Mouse (Mus musculus) kidney, adult 8-10 months (tissue): ENCODE measurements around the gene Ccnl1.

Experiments used
- DNase-seq, 2 experiments: peaks; one replicate each; pipeline ENCODE4 v3.0.0; 2022

Ccnl1 gene

GRCm38 (mm10) chr3:65925058-65925740 lies 32.9 kb downstream of the Ccnl1 start:
- DNase-seq, result peak; percentile 54 to 57

DNA sequence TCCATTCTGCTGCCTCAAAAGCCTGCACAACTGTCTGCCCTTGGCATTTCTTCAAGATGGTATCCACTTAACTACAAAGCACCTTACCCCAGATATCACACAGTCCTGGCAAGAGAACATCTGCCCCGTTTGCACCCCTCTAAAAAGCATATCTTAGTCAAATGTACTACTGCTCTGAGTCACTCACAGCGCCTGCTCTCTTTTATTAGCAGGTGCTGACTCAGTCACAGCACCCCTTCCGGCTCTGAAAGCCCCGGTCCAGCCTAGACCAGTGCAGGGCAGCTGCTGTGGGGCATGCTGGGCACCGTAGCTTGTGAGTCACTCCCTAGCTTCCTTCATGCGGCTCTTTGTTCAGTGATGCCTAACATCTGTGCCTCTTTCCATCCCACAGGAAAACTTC lies 35.6 kb downstream of the Ccnl1 start:
- DNase-seq, result peak; percentile 26 to 27

DNA sequence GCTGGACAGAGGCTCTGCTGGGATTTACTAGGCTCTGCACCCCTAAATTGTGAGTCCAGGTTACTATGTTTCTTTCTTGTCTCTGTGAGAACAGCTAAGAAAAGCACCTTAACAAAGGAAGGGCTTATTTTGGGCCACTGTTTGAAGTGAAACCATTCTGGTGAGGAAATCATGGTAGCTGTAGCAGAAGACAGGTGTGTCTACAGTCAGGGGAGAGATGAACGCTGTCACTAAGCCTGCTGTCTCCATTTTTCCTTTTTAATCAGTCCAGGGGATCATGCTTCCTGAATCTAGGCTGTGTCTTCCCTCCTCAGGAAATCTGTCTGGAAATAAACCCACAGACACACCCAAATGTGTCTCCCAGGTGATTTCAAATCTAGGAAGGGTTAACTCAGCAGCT lies 36.4 kb downstream of the Ccnl1 start:
- no peak for DNase-seq

DNA sequence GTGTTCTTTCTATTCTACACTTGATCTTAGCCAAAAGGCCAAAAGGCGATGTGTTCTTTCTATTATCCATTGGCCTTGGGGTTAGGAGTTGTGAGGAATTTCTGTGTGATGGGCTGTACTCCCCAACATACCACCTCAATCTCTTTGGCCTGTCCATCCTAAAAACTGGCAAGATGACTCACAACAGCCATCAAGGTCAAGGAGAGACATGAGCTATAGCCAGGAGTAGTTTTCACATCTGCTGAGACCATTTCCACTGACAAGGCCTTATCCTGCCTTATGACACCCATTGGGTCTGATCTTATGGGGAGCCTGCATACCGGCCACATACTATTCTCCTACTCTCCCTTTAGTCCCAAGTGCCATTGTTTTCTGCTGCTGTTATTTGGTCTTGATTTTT lies 39.0 kb downstream of the Ccnl1 start:
- no peak for DNase-seq

DNA sequence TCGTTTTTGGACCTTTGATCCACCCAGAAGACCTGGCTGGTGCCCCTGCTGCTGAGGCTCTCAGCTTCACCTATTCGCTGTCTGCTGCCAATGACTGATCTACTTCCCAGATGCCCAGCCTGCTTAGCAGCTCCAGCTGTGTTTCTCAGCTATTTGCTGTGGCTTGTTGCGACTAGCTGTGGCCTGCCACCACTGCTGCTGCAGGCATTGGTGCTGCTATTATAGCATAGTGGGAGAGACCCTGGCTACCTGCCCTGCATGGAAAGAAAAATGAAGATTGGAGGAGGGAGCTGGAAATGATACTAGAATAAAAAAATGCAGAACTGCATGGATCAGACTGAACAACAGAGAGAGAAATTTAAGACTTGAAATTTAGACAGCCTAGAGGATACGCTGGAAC lies 45.1 kb downstream of the Ccnl1 start:
- DNase-seq, result peak in 1 of 2 experiments; percentile 22

- no peak for DNase-seq
Observed at GRCm38 (mm10) chr3:65912217-65912616, 45.8 kb downstream of the Ccnl1 start.

DNA sequence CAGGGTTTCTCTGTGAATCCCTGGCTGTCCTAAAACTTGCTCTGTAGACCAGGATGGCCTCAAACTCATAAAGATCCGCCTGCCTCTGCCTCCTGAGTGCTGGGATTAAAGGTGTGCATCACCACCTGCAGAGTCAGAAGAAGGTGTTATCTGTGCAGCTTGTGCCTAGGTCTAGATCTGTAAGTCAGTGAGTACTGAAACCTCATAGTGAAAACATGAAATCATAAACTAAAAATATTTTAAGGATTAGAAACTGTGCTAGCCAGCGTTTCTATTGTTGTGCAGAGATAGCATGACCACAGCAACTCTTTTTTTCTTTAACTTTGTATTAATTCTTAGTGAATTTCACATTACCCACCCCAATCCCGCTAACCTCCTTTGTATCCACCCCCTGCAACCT lies 46.8 kb downstream of the Ccnl1 start:
- DNase-seq, result no peak

DNA sequence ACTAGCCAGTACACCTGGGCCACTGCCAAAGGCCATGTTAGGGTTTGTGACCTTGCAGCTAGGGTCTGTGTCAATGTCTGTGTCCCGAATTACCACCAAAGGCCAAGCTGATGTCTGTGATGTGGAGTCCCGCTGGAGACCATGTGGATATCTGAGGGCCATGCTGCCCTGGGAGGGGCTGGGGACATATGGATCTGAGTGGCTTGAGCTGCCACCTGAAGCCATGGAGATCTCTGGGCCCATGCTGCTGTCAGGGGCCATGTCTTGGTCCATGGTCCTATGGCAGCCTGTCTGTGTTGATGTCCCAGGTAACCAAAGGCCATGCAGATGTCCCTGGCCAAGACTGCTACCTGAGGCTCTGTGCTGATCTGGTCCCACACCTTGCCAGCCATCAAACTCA lies 48.6 kb downstream of the Ccnl1 start:
- no peak for DNase-seq

DNA sequence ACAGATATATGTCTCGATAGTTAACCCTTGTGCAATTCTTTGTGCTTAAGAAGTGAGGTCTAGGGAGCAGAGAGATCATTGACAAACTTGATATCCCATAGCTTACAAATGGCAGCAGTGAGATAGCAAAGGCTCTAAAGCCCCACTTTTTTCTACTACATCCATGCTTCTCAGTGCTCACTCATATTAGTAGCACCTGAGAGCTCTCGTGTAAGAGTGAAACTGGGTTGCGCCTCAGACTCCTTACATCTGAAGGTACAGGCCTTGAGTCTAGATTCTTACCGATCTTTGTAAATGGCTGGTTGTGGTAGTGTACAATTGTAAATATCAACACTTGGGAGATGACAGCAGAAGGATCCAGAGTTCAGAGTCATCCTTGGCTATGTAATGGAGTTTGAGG lies 50.5 kb downstream of the Ccnl1 start:
- no peak for DNase-seq

DNA sequence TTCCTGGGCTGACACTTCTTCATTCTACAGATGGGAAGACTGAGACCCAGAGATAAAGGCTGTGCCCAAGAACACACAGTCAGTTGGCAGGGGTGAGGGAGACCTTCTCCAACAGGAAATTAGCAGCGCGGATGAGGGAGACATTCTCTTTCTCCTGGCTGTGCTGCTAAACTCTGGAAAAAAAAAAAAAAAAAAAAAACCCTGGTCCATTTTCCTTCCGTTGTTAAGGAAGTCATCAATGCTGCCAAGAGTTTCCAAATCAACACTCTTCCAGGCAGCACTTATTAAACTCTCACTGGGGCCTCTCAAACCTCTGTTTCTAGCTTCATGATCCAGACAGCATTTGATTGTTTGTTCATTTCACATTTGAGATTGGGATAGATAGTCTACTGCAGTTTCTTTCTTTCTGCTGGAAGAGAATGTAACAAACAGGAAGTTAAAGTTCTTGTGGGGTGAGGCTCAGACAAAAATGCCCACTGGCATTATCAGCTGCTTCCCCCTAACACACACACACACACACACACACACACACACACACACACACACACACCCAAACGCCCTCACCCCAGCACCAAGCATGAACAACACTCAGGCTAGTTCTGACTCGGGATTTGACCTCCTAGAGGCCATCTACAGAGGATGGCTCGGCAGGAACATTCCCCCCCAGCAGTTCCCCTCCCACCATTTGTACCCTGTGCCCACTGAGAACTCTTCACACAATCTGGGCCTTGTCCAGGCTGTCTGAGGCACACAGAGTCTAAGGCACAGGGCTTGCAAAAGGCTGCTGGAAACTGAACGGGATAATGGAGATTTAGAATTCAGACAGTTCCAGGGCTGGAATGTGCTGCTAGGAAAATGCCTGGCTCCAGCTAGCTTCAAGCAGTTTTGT lies 52.5 kb downstream of the Ccnl1 start:
- no peak for DNase-seq

DNA sequence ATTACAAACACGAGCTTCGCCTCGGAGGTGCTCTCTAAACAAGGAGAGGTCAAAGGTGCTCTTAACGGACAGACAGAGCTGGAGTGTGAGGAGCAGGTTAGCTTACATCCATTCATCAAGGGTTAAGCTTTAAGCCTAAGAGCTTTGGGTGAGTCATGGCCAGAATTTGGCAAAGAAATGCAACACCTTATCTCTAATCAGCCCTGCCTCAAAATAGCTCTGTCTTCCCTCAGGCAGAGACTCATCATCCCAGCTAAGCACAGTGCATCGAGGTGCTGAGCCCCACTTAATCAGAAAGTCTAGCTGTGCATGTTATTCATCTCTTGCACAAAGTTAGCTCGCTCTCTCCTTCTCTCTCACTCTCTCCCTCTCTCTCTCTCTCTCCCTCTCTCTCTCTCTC lies 53.3 kb downstream of the Ccnl1 start:
- no peak for DNase-seq

GRCm38 (mm10) chr3:65904106-65904505 lies 53.9 kb downstream of the Ccnl1 start:
- DNase-seq, result no peak

GRCm38 (mm10) chr3:65898598-65899278 lies 59.3 kb downstream of the Ccnl1 start:
- no peak for DNase-seq

- DNase-seq, result no peak
Observed at GRCm38 (mm10) chr3:65897233-65897993, 60.6 kb downstream of the Ccnl1 start.
